Mouse (Mus musculus): ENCODE measurements at regions not wholly inside any gene's neighbourhood (a gene's known extent, or its start where the extent isn't known, plus 50 kb on each side); places are given as distances from the start of the nearest gene placed in this dataset.

DNA sequence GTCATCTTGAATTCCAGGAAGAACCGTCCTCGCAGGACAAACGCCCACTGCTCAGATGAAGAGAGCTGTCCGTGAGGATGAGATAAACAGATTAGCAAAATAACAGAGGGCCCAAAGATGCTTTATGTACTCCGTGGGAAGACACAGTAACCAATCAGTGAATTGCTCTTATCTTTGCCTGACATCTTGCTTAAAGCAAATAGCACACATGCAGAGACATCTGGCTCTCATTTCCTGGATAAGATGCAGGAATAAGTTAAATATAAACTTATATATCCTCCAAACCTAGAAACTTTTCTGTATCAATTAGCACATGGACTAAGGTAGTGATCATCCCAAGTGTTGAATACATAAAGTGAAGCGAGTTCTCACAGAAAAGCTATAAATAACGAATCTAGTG lies 169.3 kb downstream of the Gm5426 start:
- no peak for TF ChIP-seq USF1 (IDR thresholded peaks at IDR 0.05; ENCODE audit: low read depth, low read length)
- no peak for TF ChIP-seq TBP (conservative IDR thresholded peaks at IDR 0.05; ENCODE audit: low read depth, low read length)
- TF ChIP-seq CTCF (conservative IDR thresholded peaks at IDR 0.05 in 1 of 2, IDR thresholded peaks at IDR 0.05 in 1 of 2; ENCODE audit: low read depth in 2 of 2, low read length in 2 of 2) = no peak
- TF ChIP-seq IRF4 (IDR thresholded peaks at IDR 0.05; ENCODE audit: low read depth, low read length) = no peak
- no peak for TF ChIP-seq SMC3 (IDR thresholded peaks at IDR 0.05; ENCODE audit: low read depth, low read length)
- TF ChIP-seq POLR2A (IDR thresholded peaks at IDR 0.05; ENCODE audit: low read depth, low read length) = no peak
- no peak for TF ChIP-seq JUND (conservative IDR thresholded peaks at IDR 0.05; ENCODE audit: low read depth, low read length)
- no peak for TF ChIP-seq KAT2A (IDR thresholded peaks at IDR 0.05; ENCODE audit: insufficient replicate concordance, low read length)
- no peak for TF ChIP-seq TCF12 (IDR thresholded peaks at IDR 0.05; ENCODE audit: low read depth, low read length)
- TF ChIP-seq HCFC1 (IDR thresholded peaks at IDR 0.05; ENCODE audit: low read depth, low read length) = no peak
- TF ChIP-seq CHD2 (IDR thresholded peaks at IDR 0.05; ENCODE audit: low read length) = no peak
- no peak for TF ChIP-seq NRF1 (IDR thresholded peaks at IDR 0.05; ENCODE audit: low read depth, low read length)

Measured in CH12.LX (cell line).